Comparison of ENCODE assay signal across 24 mouse cellular contexts in the genomic region with DNA sequence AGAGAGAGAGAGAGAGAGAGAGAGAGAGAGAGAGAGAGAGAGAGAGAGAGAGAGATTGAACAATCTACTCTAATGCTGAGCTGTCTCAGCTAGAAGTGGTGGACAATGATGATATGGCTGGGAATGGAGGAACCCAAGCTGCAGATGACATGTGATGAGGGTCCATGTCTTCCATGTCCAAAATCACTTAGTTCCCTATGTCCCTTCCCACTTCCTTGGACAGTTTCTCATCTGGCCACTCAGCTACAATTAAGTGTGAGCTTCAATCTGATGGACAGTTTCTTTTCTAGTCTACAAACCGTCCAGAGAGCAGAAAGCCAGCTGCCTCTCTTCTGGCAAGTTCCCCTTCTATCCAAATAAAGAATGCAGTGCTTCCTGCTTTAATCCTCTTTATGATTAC.
DNase-seq lines count a peak whose midpoint lies in the region; ATAC-seq and TF ChIP-seq lines count a peak whose summit lies in the region.
"Had no signal": no experiment of that assay in that cellular context is flagged by ENCODE, and none has a peak within 500 bp of the region (broad histone marks: within the 10 kb centered on the region; RNA-seq: fewer than 3 reads in every experiment).

No protein-coding gene starts in this region.

- H3K27me3 ChIP-seq in lung, embryonic 15.5 days, result no peaks in the 10 kb centered on the region
- no peaks in the 10 kb centered on the region for H3K27me3 ChIP-seq in lung, postnatal 0 days (replicated peaks; ENCODE audit: insufficient read depth, low read length)
- H3K27me3 ChIP-seq in forebrain, embryonic 10.5 days (ENCODE audit: poor library complexity, severe bottlenecking), result peaks cover 43% of the 10 kb centered on the region
- H3K27me3 ChIP-seq: CH12.LX; hindbrain, embryonic 13.5 days; Patski had no signal

- TF ChIP-seq CTCF in lung, adult 2 months (IDR thresholded peaks at IDR 0.05; ENCODE audit: insufficient read depth, low read length), result no peak
- no peak for TF ChIP-seq CTCF in lung, postnatal 0 days (IDR thresholded peaks at IDR 0.05)

- no peak overlapping the region for H3K4me2 ChIP-seq in lung, embryonic 15.5 days
- H3K4me2 ChIP-seq in lung, postnatal 0 days (replicated peaks; ENCODE audit: low read depth, low read length), result no peak overlapping the region
- H3K4me2 ChIP-seq: heart, embryonic 11.5 days; hindbrain, embryonic 13.5 days had no signal

- no peak overlapping the region for H3K9ac ChIP-seq in lung, embryonic 15.5 days
- H3K9ac ChIP-seq in lung, postnatal 0 days (replicated peaks; ENCODE audit: low read depth), result no peak overlapping the region
- H3K9ac ChIP-seq: forebrain, postnatal 0 days; hindbrain, embryonic 13.5 days had no signal

- H3K4me3 ChIP-seq in lung, embryonic 15.5 days, result no peak overlapping the region
- no peak overlapping the region for H3K4me3 ChIP-seq in lung, adult 2 months (replicated peaks; ENCODE audit: extremely low read depth, low read depth, low read length)
- no peak overlapping the region for H3K4me3 ChIP-seq in lung, postnatal 0 days (ENCODE audit: low read depth, low read length)
- H3K4me3 ChIP-seq in forebrain, embryonic 10.5 days, result no peak overlapping the region
- H3K4me3 ChIP-seq: gastrocnemius, adult 2 months; hindbrain, embryonic 13.5 days had no signal

- no peaks in the 10 kb centered on the region for H3K9me3 ChIP-seq in lung, embryonic 15.5 days
- no peaks in the 10 kb centered on the region for H3K9me3 ChIP-seq in lung, postnatal 0 days (ENCODE audit: low read length)
- no peaks in the 10 kb centered on the region for H3K9me3 ChIP-seq in forebrain, embryonic 10.5 days
- H3K9me3 ChIP-seq: G1E; hindbrain, embryonic 13.5 days had no signal

- TF ChIP-seq POLR2A in lung, adult 2 months (IDR thresholded peaks at IDR 0.05; ENCODE audit: borderline replicate concordance, extremely low read depth, low read depth, low read length), result no peak

- peak overlapping the region; percentile 80 for H3K27ac ChIP-seq in lung, embryonic 15.5 days
- H3K27ac ChIP-seq in lung, postnatal 0 days (ENCODE audit: low read length), result 0 out of 2 replicates have a peak overlapping the region, but pooled peaks have one; percentile 47
- no peak overlapping the region for H3K27ac ChIP-seq in forebrain, embryonic 10.5 days
- H3K27ac ChIP-seq: gastrocnemius, adult 2 months; hindbrain, embryonic 13.5 days had no signal

- peak; percentile 79 for TF ChIP-seq EP300 in lung, postnatal 0 days (IDR thresholded peaks at IDR 0.05)

- ATAC-seq in lung, embryonic 15.5 days (ENCODE audit: borderline replicate concordance, extremely low read depth, low FRiP score, low TSS enrichment), result peak; percentile 92
- ATAC-seq in lung, postnatal 0 days, result peak; percentile 93
- ATAC-seq in megakaryocyte, adult 5-6 weeks (ENCODE audit: poor library complexity, severe bottlenecking), result no peak
- ATAC-seq: forebrain, embryonic 14.5 days; forebrain, postnatal 0 days; Patski had no signal

- peaks cover 14% of the 10 kb centered on the region for H3K4me1 ChIP-seq in lung, embryonic 15.5 days
- no peaks in the 10 kb centered on the region for H3K4me1 ChIP-seq in lung, adult 2 months (ENCODE audit: control insufficient read depth, insufficient read depth, low read length)
- H3K4me1 ChIP-seq in lung, postnatal 0 days (ENCODE audit: insufficient read depth, low read depth, low read length), result no peaks in the 10 kb centered on the region
- H3K4me1 ChIP-seq in forebrain, embryonic 10.5 days, result peaks cover 3% of the 10 kb centered on the region

- WGBS in lung, embryonic 15.5 days, result 10% methylated on average over 1 of the region's 1 CpGs
- 23% methylated on average over 1 of the region's 1 CpGs for WGBS in lung, adult 2 months
- 15% methylated on average over 1 of the region's 1 CpGs for WGBS in lung, postnatal 0 days
- 67% methylated on average over 1 of the region's 1 CpGs for WGBS in forebrain, embryonic 10.5 days

- H3K36me3 ChIP-seq in lung, embryonic 15.5 days, result no peaks in the 10 kb centered on the region
- no peaks in the 10 kb centered on the region for H3K36me3 ChIP-seq in lung, postnatal 0 days (ENCODE audit: insufficient read depth, low read length)
- H3K36me3 ChIP-seq in forebrain, embryonic 10.5 days (replicated peaks), result no peaks in the 10 kb centered on the region
- H3K36me3 ChIP-seq: G1E; hindbrain, embryonic 13.5 days had no signal

- peak; percentile 13 for DNase-seq in kidney, postnatal 10 days
- no peak for DNase-seq in kidney, adult 18-20 months
- DNase-seq in lung, adult 2 months, result no peak
- DNase-seq in lung, postnatal 0 days (ENCODE audit: low spot score), result peak; percentile 91
- DNase-seq in lung, postnatal 25 days (ENCODE audit: low spot score), result peak; percentile 22
- DNase-seq in forebrain, embryonic 10.5 days (ENCODE audit: extremely low spot score, low spot score), result no peak
- DNase-seq: adrenal gland, postnatal 10 days; adrenal gland, postnatal 36 days; B cell, adult 2 months; cerebellum, adult 18-20 months; cerebellum, adult 9-10 months; cerebellum, postnatal 14 days; forebrain, postnatal 0 days; gastrocnemius, adult 2 months; gastrocnemius, postnatal 14 days; heart, adult 11 months had no signal

Comparison
In these comparisons a context has a peak if more than half of its experiments do, and no peak if none do; other contexts are left out.
1. DNase-seq: peak in kidney, postnatal 10 days (single experiment), lung, postnatal 0 days (single experiment) and lung, postnatal 25 days (single experiment); none in kidney, adult 18-20 months (single experiment), lung, adult 2 months (single experiment) and forebrain, embryonic 10.5 days (single experiment).